Mouse (Mus musculus): ENCODE measurements at regions not wholly inside any gene's neighbourhood (a gene's known extent, or its start where the extent isn't known, plus 50 kb on each side); places are given as distances from the start of the nearest gene placed in this dataset.
A peak's percentile ranks its signal among the peaks of the same experiment; 100 is the strongest.

DNA sequence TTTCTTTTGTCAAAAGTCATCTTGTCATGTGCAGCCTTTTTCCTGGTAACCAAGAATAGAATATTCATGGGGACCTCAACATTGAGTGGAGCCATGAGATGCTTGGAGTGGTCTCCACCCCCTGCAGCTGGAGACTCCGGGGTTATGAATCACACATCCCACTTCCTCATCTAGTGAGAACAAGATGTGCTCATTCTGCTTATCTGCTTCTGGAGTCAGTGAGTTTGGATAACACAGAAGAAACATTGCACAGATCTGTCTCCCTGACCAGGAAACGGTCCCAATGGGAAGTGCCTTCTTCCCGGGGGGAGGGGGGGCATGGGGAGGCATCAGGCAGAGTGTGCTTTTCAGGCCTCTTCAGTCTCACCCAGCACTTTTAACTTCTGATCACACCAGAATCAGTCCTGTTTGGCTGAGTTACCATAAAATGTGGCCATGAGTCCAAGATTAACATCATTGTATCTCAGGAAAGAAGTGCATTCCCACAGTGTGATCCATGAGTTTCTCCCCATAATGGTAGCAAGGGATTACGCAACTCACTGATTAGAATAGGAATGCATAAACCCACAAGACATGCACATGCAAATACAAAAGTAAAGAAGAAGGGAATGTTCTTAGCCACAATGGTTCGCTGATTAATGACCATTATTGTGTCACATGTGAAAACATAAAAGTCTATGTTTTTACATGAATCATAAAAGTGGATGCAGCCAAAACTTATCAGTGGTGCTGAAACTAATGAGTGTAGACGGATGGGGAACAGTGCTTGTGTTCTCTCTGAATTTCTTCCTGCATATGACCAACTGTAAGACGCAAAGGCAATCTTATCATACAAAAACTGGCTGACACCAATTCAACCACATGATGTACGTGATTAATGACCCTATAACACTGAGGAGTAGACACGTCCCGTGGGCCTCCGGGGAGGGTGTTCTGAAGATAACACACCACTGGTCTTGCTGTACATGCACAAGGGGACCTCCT lies 393.8 kb upstream of the Mmadhc start:
- H3K79me2 ChIP-seq (ENCODE audit: control insufficient read depth, insufficient read depth) = no peaks in the 10 kb centered on the region
- H3K36me3 ChIP-seq (ENCODE audit: control insufficient read depth, insufficient read depth) = no peaks in the 10 kb centered on the region
- no peak overlapping the region for H3K4me3 ChIP-seq
- H3ac ChIP-seq (ENCODE audit: control insufficient read depth, insufficient read length) = no peak overlapping the region
- no peaks in the 10 kb centered on the region for H3K27me3 ChIP-seq (ENCODE audit: control insufficient read depth, insufficient read depth, insufficient read length)
- TF ChIP-seq USF1 (IDR thresholded peaks at IDR 0.05; ENCODE audit: low read depth) (peak; percentile 18), CEBPB (IDR thresholded peaks at IDR 0.05; ENCODE audit: insufficient read depth, poor library complexity, severe bottlenecking) (peak; percentile 99), REST (IDR thresholded peaks at IDR 0.05; ENCODE audit: insufficient read depth, insufficient read length) (no peak)
- peak overlapping the region; percentile 38 for H3K4me2 ChIP-seq (ENCODE audit: low read depth)

DNA sequence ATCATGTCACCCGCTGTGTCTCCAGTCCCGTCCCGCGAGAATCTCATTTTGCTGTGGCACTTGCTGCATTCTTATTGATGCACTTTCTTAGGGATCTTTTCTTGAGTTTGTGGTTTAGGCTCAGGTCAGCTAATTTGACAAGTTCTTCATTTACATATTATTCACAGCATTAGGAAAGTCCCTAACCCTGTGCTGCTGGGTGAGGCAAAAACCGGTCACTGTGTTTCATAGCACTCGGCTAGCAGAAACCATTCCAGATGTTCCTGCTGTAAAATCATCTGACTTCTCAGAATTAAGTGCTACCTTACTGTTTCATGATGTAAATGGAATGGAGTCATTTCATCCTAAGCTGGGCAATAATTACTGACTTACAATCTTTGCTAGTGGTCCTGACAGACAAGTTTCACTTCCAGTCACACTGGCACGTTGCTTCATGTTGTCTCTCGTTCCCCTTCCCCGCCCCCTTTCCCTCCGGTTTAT lies 391.1 kb upstream of the Mmadhc start:
- H3K36me3 ChIP-seq (ENCODE audit: control insufficient read depth, insufficient read depth) = no peaks in the 10 kb centered on the region
- peak overlapping the region; percentile 63 for H3K4me2 ChIP-seq (ENCODE audit: low read depth)
- no peaks in the 10 kb centered on the region for H3K27me3 ChIP-seq (ENCODE audit: control insufficient read depth, insufficient read depth, insufficient read length)
- H3K79me2 ChIP-seq (ENCODE audit: control insufficient read depth, insufficient read depth) = no peaks in the 10 kb centered on the region
- H3ac ChIP-seq (ENCODE audit: control insufficient read depth, insufficient read length) = no peak overlapping the region
- no peak overlapping the region for H3K4me3 ChIP-seq
- TF ChIP-seq POLR2A (IDR thresholded peaks at IDR 0.05; ENCODE audit: insufficient read length, low read depth) = no peak

DNA sequence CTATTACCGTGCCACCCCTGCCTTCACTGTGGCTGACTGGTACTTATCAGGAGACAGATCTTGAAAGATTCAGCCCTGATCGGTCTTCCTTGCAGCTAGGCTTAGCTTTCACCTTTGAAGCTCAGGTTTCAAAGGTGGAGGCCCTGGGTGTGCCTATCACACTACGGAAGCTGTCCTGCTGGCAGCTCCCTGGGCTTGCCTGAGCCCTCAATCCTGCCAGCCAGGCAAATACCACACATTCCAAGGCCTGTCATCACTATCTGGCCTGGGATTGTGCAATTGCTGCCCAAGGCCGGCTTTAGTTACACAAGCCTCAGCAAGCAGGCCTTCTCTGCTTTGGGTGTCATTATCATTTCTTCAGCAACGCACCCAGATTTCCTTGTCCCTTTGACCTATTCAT lies 390.6 kb upstream of the Mmadhc start:
- peak in 1 of 3 experiments; percentile 59 for TF ChIP-seq MYOG (IDR thresholded peaks at IDR 0.05; ENCODE audit: control insufficient read depth in 1 of 3, insufficient read depth in 1 of 3, insufficient read length in 2 of 3, low read depth in 2 of 3)
- peak in 1 of 3 experiments; percentile 30 for TF ChIP-seq MYOD1 (IDR thresholded peaks at IDR 0.05; ENCODE audit: control insufficient read depth in 1 of 3, insufficient read length in 2 of 3, low read depth in 2 of 3)
- no peak for TF ChIP-seq E2F4 (IDR thresholded peaks at IDR 0.05; ENCODE audit: insufficient read depth)
- TF ChIP-seq CEBPB (IDR thresholded peaks at IDR 0.05; ENCODE audit: insufficient read depth, poor library complexity, severe bottlenecking) = peak; percentile 100
- peak overlapping the region; percentile 63 for H3K4me2 ChIP-seq (ENCODE audit: low read depth)
- H3K36me3 ChIP-seq (ENCODE audit: control insufficient read depth, insufficient read depth) = no peaks in the 10 kb centered on the region
- no peak overlapping the region for H3ac ChIP-seq (ENCODE audit: control insufficient read depth, insufficient read length)
- H3K79me2 ChIP-seq (ENCODE audit: control insufficient read depth, insufficient read depth) = no peaks in the 10 kb centered on the region
- no peaks in the 10 kb centered on the region for H3K27me3 ChIP-seq (ENCODE audit: control insufficient read depth, insufficient read depth, insufficient read length)
- H3K4me3 ChIP-seq = no peak overlapping the region

DNA sequence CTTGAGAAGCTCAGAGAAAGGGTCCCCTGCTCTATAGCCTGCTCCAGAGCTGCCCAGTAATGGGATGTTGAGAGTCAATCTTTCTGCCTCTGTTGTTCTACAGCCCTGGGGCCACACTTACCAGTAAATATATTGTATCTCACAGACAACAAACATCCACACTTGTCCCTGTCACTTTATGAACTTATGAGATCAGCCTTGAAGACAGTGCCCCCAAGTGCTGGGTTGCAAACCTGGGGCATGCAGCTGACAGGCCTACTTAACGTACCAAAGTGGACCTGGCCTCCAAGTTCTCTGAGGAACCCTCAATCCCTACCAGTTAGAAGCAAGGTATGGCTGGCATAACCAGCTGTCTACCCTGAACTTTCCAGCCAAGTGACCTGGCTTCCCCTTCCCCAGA lies 380.9 kb upstream of the Mmadhc start:
- Histone ChIP-seq H3K4me2 (ENCODE audit: low read depth) (no peak overlapping the region), H3K4me3 (no peak overlapping the region), H3K79me2 (ENCODE audit: control insufficient read depth, insufficient read depth) (no peaks in the 10 kb centered on the region), H3K27me3 (ENCODE audit: control insufficient read depth, insufficient read depth, insufficient read length) (no peaks in the 10 kb centered on the region), H3ac (ENCODE audit: control insufficient read depth, insufficient read length) (no peak overlapping the region), H3K36me3 (ENCODE audit: control insufficient read depth, insufficient read depth) (no peaks in the 10 kb centered on the region)
- TF ChIP-seq MYOG (IDR thresholded peaks at IDR 0.05; ENCODE audit: control insufficient read depth in 1 of 3, insufficient read depth in 1 of 3, insufficient read length in 2 of 3, low read depth in 2 of 3) = no peak
- no peak for TF ChIP-seq TCF12 (IDR thresholded peaks at IDR 0.05; ENCODE audit: insufficient read depth, poor library complexity, severe bottlenecking)
- no peak for TF ChIP-seq CEBPB (IDR thresholded peaks at IDR 0.05; ENCODE audit: insufficient read depth, poor library complexity, severe bottlenecking)
- TF ChIP-seq POLR2A (IDR thresholded peaks at IDR 0.05; ENCODE audit: insufficient read length, low read depth) = no peak

DNA sequence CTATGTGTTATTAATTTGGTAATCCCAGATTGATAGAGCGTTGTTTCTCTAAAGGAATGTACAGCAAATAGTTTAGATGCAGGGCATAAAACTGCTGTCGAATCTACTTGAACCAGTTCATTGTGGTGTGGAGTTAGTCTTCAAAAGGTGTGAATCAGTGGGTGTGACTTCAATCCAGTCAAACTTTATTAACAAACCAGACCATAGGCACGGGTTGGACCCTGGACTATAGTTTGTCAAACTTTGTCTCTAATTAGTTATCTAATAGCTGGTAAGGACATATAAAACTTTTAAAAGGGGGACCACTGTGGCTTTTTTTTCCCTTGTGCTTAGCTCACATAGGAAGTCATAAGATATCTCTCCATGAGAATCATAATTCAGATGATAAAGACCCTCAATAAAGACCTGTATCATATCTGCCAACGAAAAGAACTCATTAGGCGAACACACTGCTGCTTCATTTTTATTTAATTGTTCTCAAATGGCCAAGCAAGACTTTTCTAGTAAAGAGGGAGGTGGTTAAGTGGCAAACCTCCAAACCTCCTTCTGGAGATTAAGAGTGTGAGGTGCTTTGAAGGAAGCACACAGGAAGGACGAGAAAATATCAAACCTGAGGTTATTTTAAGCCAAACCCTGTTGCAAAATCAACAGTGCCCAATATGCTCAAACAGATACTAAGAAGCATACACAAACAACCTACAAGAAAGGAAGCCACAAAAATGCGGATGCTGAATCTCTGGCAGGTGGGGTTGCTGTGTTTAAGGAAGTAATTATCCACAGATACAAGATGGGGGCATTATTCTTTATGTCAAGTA lies 379.3 kb upstream of the Mmadhc start:
- Histone ChIP-seq H3K36me3 (ENCODE audit: control insufficient read depth, insufficient read depth) (no peaks in the 10 kb centered on the region), H3K27me3 (ENCODE audit: control insufficient read depth, insufficient read depth, insufficient read length) (no peaks in the 10 kb centered on the region), H3K4me3 (no peak overlapping the region), H3K79me2 (ENCODE audit: control insufficient read depth, insufficient read depth) (no peaks in the 10 kb centered on the region), H3ac (ENCODE audit: control insufficient read depth, insufficient read length) (no peak overlapping the region), H3K4me2 (ENCODE audit: low read depth) (no peak overlapping the region)
- TF ChIP-seq MYOD1 (IDR thresholded peaks at IDR 0.05; ENCODE audit: control insufficient read depth in 1 of 3, insufficient read length in 2 of 3, low read depth in 2 of 3) (no peak), SRF (IDR thresholded peaks at IDR 0.05; ENCODE audit: control insufficient read depth, insufficient read length, low read depth) (no peak), REST (IDR thresholded peaks at IDR 0.05; ENCODE audit: insufficient read depth, insufficient read length) (no peak), POLR2A (IDR thresholded peaks at IDR 0.05; ENCODE audit: insufficient read length, low read depth) (no peak), E2F4 (IDR thresholded peaks at IDR 0.05; ENCODE audit: insufficient read depth) (no peak), MYOG (IDR thresholded peaks at IDR 0.05; ENCODE audit: control insufficient read depth in 1 of 3, insufficient read depth in 1 of 3, insufficient read length in 2 of 3, low read depth in 2 of 3) (no peak), MAX (IDR thresholded peaks at IDR 0.05; ENCODE audit: low read depth) (no peak), TCF12 (IDR thresholded peaks at IDR 0.05; ENCODE audit: insufficient read depth, poor library complexity, severe bottlenecking) (no peak), POLR2AphosphoS2 (IDR thresholded peaks at IDR 0.05; ENCODE audit: insufficient read length, low read depth) (no peak), CEBPB (IDR thresholded peaks at IDR 0.05; ENCODE audit: insufficient read depth, poor library complexity, severe bottlenecking) (no peak), TCF3 (IDR thresholded peaks at IDR 0.05; ENCODE audit: insufficient read length, low read depth) (no peak), USF1 (IDR thresholded peaks at IDR 0.05; ENCODE audit: low read depth) (no peak)

Measured in myocyte (in vitro differentiated cells).